11 mouse cellular contexts compared by ENCODE assay signal in the genomic region with DNA sequence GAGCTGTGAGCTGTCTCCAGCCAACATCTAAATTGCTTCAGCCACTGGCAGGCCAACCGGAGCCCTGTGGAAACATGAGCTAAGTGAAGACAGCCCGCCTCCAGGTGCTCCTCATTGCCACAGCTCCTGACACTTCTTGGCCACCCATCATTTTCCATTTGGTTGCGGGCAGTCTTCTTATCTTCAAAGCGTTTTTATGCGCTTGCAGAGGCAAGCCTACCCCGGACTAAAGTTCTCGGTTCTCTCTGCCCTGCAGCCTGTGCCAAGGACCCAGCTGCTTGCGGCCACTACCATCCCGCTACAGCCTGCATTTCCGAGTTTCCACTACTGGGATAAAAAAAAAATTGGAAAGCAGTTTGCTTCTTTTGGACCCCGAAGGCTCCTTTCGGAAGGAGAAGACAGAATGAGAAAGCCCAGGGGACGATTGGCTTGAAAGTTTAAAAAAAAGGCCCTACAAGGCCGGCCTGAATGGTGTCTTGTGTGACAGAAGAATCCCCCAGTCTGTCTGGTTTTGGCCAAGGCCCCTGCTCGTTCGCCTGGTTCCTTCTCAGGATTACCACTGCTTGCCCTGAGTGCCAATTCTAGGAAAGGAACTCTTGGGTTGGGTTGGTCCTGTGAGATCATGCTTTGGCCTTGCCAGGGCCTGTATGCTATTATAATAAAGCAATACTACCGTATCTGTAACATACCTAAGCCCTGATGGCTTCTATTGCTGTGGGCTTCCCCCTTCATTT.
DNase-seq lines count a peak whose midpoint lies in the region; ATAC-seq and TF ChIP-seq lines count a peak whose summit lies in the region.
"Had no signal": no experiment of that assay in that cellular context is flagged by ENCODE, and none has a peak within 500 bp of the region (broad histone marks: within the 10 kb centered on the region; RNA-seq: fewer than 3 reads in every experiment).

No protein-coding gene starts in this region.

- H3K9ac ChIP-seq in lung, embryonic 15.5 days: no peak overlapping the region
- H3K9ac ChIP-seq: hindbrain, embryonic 12.5 days had no signal

- no peaks in the 10 kb centered on the region for H3K36me3 ChIP-seq in lung, embryonic 15.5 days
- H3K36me3 ChIP-seq in midbrain, embryonic 10.5 days: no peaks in the 10 kb centered on the region
- H3K36me3 ChIP-seq: hindbrain, embryonic 12.5 days had no signal

- no peak overlapping the region for H3K4me2 ChIP-seq in lung, embryonic 15.5 days
- H3K4me2 ChIP-seq: hindbrain, embryonic 12.5 days had no signal

- H3K9me3 ChIP-seq in lung, embryonic 15.5 days: no peaks in the 10 kb centered on the region
- no peaks in the 10 kb centered on the region for H3K9me3 ChIP-seq in midbrain, embryonic 10.5 days (replicated peaks)
- H3K9me3 ChIP-seq: hindbrain, embryonic 12.5 days had no signal

- H3K27ac ChIP-seq in lung, embryonic 15.5 days: peak overlapping the region; percentile 24
- H3K27ac ChIP-seq in midbrain, embryonic 10.5 days (replicated peaks): no peak overlapping the region
- H3K27ac ChIP-seq: hindbrain, embryonic 12.5 days had no signal

- 0 out of 2 replicates have a peak, but pooled peaks have one; percentile 50 for ATAC-seq in lung, embryonic 15.5 days (ENCODE audit: borderline replicate concordance, extremely low read depth, low FRiP score, low TSS enrichment)
- no peak for ATAC-seq in frontal cortex, adult (ENCODE audit: low TSS enrichment)

- peaks cover 14% of the 10 kb centered on the region for H3K4me1 ChIP-seq in lung, embryonic 15.5 days
- no peaks in the 10 kb centered on the region for H3K4me1 ChIP-seq in lung, adult 2 months (ENCODE audit: control insufficient read depth, insufficient read depth, low read length)
- H3K4me1 ChIP-seq in midbrain, embryonic 10.5 days: no peaks in the 10 kb centered on the region; the same call in 1 of the 2 replicates

- WGBS in lung, embryonic 15.5 days: 53% methylated on average over 17 of the region's 17 CpGs
- 62% methylated on average over 17 of the region's 17 CpGs for WGBS in lung, adult 2 months
- 83% methylated on average over 17 of the region's 17 CpGs for WGBS in midbrain, embryonic 10.5 days

- intact Hi-C loops in heart, postnatal 25 days (cut with DNase I): no loop called here

- TF ChIP-seq CTCF in lung, adult 2 months (IDR thresholded peaks at IDR 0.05; ENCODE audit: insufficient read depth, low read length): no peak

- H3K27me3 ChIP-seq in lung, embryonic 15.5 days: no peaks in the 10 kb centered on the region
- no peaks in the 10 kb centered on the region for H3K27me3 ChIP-seq in midbrain, embryonic 10.5 days (ENCODE audit: low read depth, poor library complexity, severe bottlenecking)
- H3K27me3 ChIP-seq: hindbrain, embryonic 12.5 days had no signal

- TF ChIP-seq POLR2A in lung, adult 2 months (IDR thresholded peaks at IDR 0.05; ENCODE audit: borderline replicate concordance, extremely low read depth, low read depth, low read length): no peak

- H3K4me3 ChIP-seq in lung, embryonic 15.5 days: no peak overlapping the region
- H3K4me3 ChIP-seq in lung, adult 2 months (replicated peaks; ENCODE audit: extremely low read depth, low read depth, low read length): no peak overlapping the region
- H3K4me3 ChIP-seq in midbrain, embryonic 10.5 days: no peak overlapping the region
- H3K4me3 ChIP-seq: erythroblast, embryonic 14.5 days; hindbrain, embryonic 12.5 days had no signal

- no peak for DNase-seq in lung, adult 2 months
- peak; percentile 50 for DNase-seq in gastrocnemius, postnatal 25 days
- peak; percentile 70 for DNase-seq in heart, postnatal 25 days (ENCODE audit: low spot score)
- no peak for DNase-seq in midbrain, embryonic 10.5 days (ENCODE audit: low spot score)
- DNase-seq in spleen, adult 12 weeks (ENCODE audit: low spot score): no peak
- DNase-seq: cerebellum, adult 9-11 months; thymus, adult 18-20 months had no signal

Comparison
In these comparisons a context has a peak if more than half of its experiments do, and no peak if none do; other contexts are left out.
1. DNase-seq: peak in gastrocnemius, postnatal 25 days (single experiment) and heart, postnatal 25 days (single experiment); none in lung, adult 2 months (single experiment), midbrain, embryonic 10.5 days (single experiment) and spleen, adult 12 weeks (single experiment).